Mouse (Mus musculus) spleen, embryonic (tissue): ENCODE measurements around the gene Gm7173.

Source experiments
- CTCF ChIA-PET: fragments of 350-600 bp; sonication (Branson Sonifier 250); formaldehyde crosslinking; loops from one replicate; lab custom pipeline; 2022; lab: Charles Lee

Gm7173 gene

DNA sequence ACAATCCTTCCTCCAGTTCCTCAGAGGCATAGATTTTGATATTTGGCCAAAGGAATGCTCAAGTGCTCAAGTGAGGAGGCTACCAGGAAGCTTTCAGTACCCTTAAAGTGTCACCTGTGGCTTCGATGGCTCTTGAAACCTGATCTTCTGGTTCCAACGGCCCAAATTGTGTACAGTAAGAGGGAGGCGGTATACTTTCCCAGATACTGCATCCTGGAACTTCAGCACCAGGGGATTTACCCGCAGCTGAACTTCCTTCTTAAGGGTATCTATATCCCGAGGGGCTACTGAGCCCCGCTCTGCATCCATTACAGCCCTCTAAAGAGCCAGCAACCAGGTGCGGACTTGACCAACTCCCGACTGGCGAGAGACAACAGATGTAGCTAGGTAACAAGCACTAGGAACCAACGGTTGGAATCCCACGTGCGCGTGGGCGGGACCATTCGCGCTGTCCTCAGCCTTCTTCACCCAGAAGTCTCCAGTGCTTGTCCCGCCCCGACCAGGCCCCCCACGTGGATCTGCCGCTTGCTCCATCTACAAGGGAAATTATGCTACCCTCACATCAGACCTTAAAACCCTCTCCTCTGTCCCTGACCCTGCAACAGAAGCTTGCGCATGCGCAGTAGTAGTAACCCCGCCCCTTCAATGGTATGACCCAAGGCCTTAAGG, at the start of gene Gm7173:
Gene Gm7173, minus strand, starts transcription at position 309 of the 669 bp plus-strand sequence.
- CTCF ChIA-PET, result no interaction called here

DNA sequence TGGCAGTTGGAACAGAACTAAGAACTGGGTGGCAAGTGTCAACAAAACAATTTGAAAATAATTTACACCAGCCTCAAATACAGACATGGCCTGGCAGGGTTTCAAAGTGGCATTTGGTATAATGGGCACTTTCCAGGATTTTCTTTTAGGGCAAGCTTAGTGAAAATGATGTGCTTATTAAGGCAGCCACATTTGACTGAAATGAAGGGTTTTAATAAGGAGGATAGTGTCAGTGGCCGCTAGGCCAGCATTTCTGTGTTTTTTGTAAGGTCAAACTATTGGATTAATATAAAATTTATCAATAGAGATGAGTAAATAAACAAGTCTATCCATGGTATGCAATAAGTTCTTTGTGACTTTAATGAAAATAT, 546 bp upstream of the Gm7173 start:
- CTCF ChIA-PET, result no interaction called here

DNA sequence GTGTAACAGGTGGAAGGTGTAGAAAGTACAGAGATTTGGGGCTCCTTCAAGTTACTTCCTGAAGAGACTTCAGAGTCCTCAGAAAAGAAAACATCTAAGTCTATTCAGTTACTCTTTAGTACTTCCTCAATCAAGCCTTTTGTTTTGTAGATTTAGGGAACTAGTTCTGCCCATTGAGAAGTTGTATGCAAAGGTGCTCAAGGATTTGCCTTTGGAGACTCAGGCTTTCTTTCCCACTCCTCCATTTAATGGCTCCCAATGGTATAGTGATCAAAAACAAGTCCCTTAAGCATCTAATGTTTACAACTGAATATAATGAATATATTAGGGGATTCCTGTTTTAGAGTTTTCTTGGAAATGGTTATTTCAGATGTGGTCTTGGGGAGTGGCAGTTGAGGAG, 200.3 kb downstream of the Gm7173 start:
- CTCF ChIA-PET, result no interaction called here
